Mouse (Mus musculus) myocyte (in vitro differentiated cells): ENCODE measurements around the gene Calml4. TPM values are rescaled to one million over a fixed set of nuclear protein-coding genes. Genes with fewer than 3 reads are reported as not detected.
A peak's percentile ranks its signal among the peaks of the same experiment; 100 is the strongest.
"Not testable (repeated sequence)": the region's sequence is repeated elsewhere in the genome, so short reads cannot be mapped to it uniquely, and the experiment has no call there.

Experiments
- H3K27me3 ChIP-seq: one replicate; pipeline ENCODE4 v1.6.1; 2011; ENCODE audit not compliant: control insufficient read depth, insufficient read depth, insufficient read length
- H3K36me3 ChIP-seq: one replicate; pipeline ENCODE4 v1.6.1; 2011; ENCODE audit not compliant: control insufficient read depth, insufficient read depth
- H3K4me2 ChIP-seq: one replicate; pipeline ENCODE4 v1.6.1; 2011; ENCODE audit warnings: low read depth, control low read depth
- H3K4me3 ChIP-seq: one replicate; pipeline ENCODE4 v1.5.1; 2011; ENCODE audit warnings: mild to moderate bottlenecking, control low read depth, moderate library complexity
- H3K79me2 ChIP-seq: one replicate; pipeline ENCODE4 v1.6.1; 2011; ENCODE audit not compliant: control insufficient read depth, insufficient read depth
- H3ac ChIP-seq: one replicate; pipeline ENCODE4 v1.6.1; 2011; ENCODE audit not compliant: control insufficient read depth, insufficient read length
- CEBPB ChIP-seq: IDR thresholded peaks from 2 replicates; pipeline ENCODE4 v1.6.1; 2011; ENCODE audit warnings: mild to moderate bottlenecking, moderate library complexity; ENCODE audit not compliant: poor library complexity, insufficient read depth, severe bottlenecking
- E2F4 ChIP-seq: IDR thresholded peaks from one replicate; pipeline ENCODE4 v1.6.1; 2011; ENCODE audit warnings: mild to moderate bottlenecking, control low read depth, moderate library complexity; ENCODE audit not compliant: insufficient read depth
- MAX ChIP-seq: IDR thresholded peaks from one replicate; pipeline ENCODE4 v1.6.1; 2011; ENCODE audit warnings: low read depth, mild to moderate bottlenecking, control low read depth
- MYOD1 ChIP-seq, 3 experiments: IDR thresholded peaks; one replicate each; pipeline ENCODE4 v1.6.1; 2011; ENCODE audit warnings: control low read depth in 2 of 3, low read depth in 2 of 3, mild to moderate bottlenecking in 2 of 3, moderate library complexity in 1 of 3; ENCODE audit not compliant: insufficient read length in 2 of 3, control insufficient read depth in 1 of 3
- MYOG ChIP-seq, 3 experiments: IDR thresholded peaks; one replicate each; pipeline ENCODE4 v1.6.1; 2011; ENCODE audit warnings: control low read depth in 2 of 3, low read depth in 2 of 3, mild to moderate bottlenecking in 2 of 3; ENCODE audit not compliant: insufficient read length in 2 of 3, control insufficient read depth in 1 of 3, insufficient read depth in 1 of 3
- POLR2A ChIP-seq: IDR thresholded peaks from one replicate; pipeline ENCODE4 v1.6.1; 2011; ENCODE audit warnings: low read depth, mild to moderate bottlenecking, control low read depth, moderate library complexity; ENCODE audit not compliant: insufficient read length
- POLR2AphosphoS2 ChIP-seq: IDR thresholded peaks from one replicate; pipeline ENCODE4 v1.6.1; 2011; ENCODE audit warnings: low read depth, control low read depth; ENCODE audit not compliant: insufficient read length
- REST ChIP-seq: IDR thresholded peaks from one replicate; pipeline ENCODE4 v1.6.1; 2011; ENCODE audit warnings: mild to moderate bottlenecking, control low read depth, moderate library complexity; ENCODE audit not compliant: insufficient read depth, insufficient read length
- SRF ChIP-seq: IDR thresholded peaks from one replicate; pipeline ENCODE4 v1.6.1; 2011; ENCODE audit warnings: low read depth; ENCODE audit not compliant: control insufficient read depth, insufficient read length
- TCF12 ChIP-seq: IDR thresholded peaks from one replicate; pipeline ENCODE4 v1.6.1; 2011; ENCODE audit warnings: mild to moderate bottlenecking, control low read depth; ENCODE audit not compliant: poor library complexity, insufficient read depth, severe bottlenecking
- TCF3 ChIP-seq: IDR thresholded peaks from one replicate; pipeline ENCODE4 v1.6.1; 2011; ENCODE audit warnings: low read depth, control low read depth; ENCODE audit not compliant: insufficient read length
- USF1 ChIP-seq: IDR thresholded peaks from one replicate; pipeline ENCODE4 v1.6.1; 2011; ENCODE audit warnings: low read depth, mild to moderate bottlenecking, control low read depth, moderate library complexity
- polyA plus RNA-seq: library from polyadenylated mRNA; unstranded; fragments of >200 nt; fragmentation: generic; extraction: Trizol; gene quantifications from one replicate; pipeline ENCODE4 v1.2.1, GENCODE M21; 2012; ENCODE audit warnings: missing spikeins

The Calml4 gene
- polyA plus RNA-seq, 1 experiment = 14.0 TPM

DNA sequence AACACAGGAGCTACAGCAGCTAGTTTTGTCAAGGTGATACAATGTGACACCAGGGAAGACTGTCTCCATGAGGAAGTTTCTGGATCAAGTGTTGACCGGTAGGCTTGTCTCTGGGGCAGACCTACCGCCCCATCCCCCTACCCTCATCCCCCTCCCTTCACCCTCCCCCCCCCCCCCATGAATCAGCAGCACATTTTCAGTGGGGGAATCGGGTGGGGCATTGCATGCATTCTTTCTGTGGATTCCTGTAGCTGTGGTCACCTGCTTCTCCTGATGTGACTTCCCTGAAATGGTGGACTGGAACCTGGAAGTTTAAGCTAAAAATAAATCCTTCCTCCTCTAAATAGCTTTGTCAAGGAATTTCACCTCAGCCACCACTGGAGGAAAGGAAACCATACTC is 38.4 kb upstream of the Calml4 start:
- H3ac ChIP-seq = no peak overlapping the region
- H3K36me3 ChIP-seq = no peaks in the 10 kb centered on the region
- H3K79me2 ChIP-seq = no peaks in the 10 kb centered on the region
- H3K27me3 ChIP-seq = no peaks in the 10 kb centered on the region
- no peak overlapping the region for H3K4me3 ChIP-seq
- no peak for TF ChIP-seq REST
- no peak for TF ChIP-seq TCF3
- TF ChIP-seq TCF12 = no peak
- TF ChIP-seq POLR2A = no peak
- no peak overlapping the region for H3K4me2 ChIP-seq

DNA sequence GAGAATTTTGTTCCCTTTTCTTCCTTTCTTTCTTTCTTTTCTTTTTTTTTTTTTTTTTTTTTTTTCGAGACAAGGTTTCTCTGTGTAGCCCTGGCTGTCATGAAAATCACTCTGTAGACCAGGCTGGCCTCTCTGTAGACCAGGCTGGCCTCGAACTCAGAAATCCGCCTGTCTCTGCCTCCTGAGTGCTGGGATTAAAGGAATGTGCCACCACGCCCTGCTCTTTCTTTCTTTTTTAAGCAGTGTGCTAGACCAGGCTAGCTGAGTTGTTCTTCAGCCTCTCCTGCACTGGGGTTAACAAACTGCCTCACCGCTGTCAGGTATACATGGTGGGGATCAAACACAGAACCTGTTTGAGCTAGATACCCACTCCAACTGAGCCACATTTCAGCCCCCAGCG is 38.0 kb upstream of the Calml4 start:
- H3K79me2 ChIP-seq, H3K27me3 ChIP-seq, H3ac ChIP-seq, H3K36me3 ChIP-seq, H3K4me3 ChIP-seq, H3K4me2 ChIP-seq: not testable (repeated sequence)

DNA sequence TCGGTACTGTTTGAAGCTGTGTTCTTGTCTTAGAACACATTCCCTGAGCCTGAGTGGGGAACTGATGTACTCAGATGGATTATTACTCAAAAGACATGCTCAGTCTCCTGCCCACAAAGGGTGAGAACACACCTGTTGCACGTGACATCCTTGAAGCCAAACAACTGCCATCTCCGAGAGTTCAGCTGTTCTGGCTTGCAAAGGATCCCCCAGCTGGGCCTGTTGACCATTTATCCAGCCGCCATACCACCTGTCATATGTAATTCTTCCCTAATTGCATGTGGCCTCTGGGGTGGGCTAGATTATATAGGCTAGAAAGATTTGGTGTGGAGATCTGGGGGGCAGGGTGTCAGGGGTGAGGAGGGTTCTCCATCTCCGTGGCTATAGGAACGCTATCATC is 37.1 kb upstream of the Calml4 start:
- H3K79me2 ChIP-seq = no peaks in the 10 kb centered on the region
- H3K4me2 ChIP-seq = no peak overlapping the region
- TF ChIP-seq MYOD1 (IDR thresholded peaks at IDR 0.05; ENCODE audit: control insufficient read depth in 1 of 3, insufficient read length in 2 of 3, low read depth in 2 of 3) = peak; percentile 87 to 99 (median 94)
- peak; percentile 82 for TF ChIP-seq TCF3
- TF ChIP-seq TCF12 = peak; percentile 90
- TF ChIP-seq REST = no peak
- peak; percentile 73 to 97 (median 87) for TF ChIP-seq MYOG (IDR thresholded peaks at IDR 0.05; ENCODE audit: control insufficient read depth in 1 of 3, insufficient read depth in 1 of 3, insufficient read length in 2 of 3, low read depth in 2 of 3)
- no peak overlapping the region for H3K4me3 ChIP-seq
- no peaks in the 10 kb centered on the region for H3K27me3 ChIP-seq
- no peak overlapping the region for H3ac ChIP-seq
- H3K36me3 ChIP-seq = no peaks in the 10 kb centered on the region

DNA sequence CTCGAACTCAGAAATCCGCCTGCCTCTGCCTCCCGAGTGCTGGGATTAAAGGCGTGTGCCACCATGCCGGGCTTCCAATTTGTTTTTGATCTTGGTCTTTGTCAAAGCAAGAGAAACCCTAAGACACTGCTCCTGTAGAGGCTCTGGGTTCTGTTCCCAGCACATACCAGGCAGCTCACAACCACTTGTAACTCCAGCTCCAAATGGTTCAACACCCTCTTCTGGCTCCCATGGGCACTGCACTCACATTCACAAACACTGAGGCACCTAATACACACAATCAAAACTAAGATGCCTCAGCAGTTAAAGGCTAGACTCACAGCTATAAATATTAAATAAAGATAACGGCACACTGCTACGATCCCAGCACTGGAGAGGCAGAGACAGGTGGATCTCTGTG is 36.1 kb upstream of the Calml4 start:
- H3K4me2 ChIP-seq = no peak overlapping the region
- H3K4me3 ChIP-seq = no peak overlapping the region
- H3ac ChIP-seq = no peak overlapping the region
- H3K27me3 ChIP-seq = no peaks in the 10 kb centered on the region
- no peaks in the 10 kb centered on the region for H3K36me3 ChIP-seq
- TF ChIP-seq MYOD1 (IDR thresholded peaks at IDR 0.05; ENCODE audit: control insufficient read depth in 1 of 3, insufficient read length in 2 of 3, low read depth in 2 of 3) = no peak
- TF ChIP-seq POLR2A = no peak
- no peak for TF ChIP-seq E2F4
- TF ChIP-seq CEBPB = no peak
- TF ChIP-seq TCF3 = no peak
- TF ChIP-seq MYOG (IDR thresholded peaks at IDR 0.05; ENCODE audit: control insufficient read depth in 1 of 3, insufficient read depth in 1 of 3, insufficient read length in 2 of 3, low read depth in 2 of 3) = no peak
- TF ChIP-seq MAX = no peak
- no peak for TF ChIP-seq USF1
- no peak for TF ChIP-seq REST
- TF ChIP-seq POLR2AphosphoS2 = no peak
- TF ChIP-seq TCF12 = no peak
- no peak for TF ChIP-seq SRF
- no peaks in the 10 kb centered on the region for H3K79me2 ChIP-seq

DNA sequence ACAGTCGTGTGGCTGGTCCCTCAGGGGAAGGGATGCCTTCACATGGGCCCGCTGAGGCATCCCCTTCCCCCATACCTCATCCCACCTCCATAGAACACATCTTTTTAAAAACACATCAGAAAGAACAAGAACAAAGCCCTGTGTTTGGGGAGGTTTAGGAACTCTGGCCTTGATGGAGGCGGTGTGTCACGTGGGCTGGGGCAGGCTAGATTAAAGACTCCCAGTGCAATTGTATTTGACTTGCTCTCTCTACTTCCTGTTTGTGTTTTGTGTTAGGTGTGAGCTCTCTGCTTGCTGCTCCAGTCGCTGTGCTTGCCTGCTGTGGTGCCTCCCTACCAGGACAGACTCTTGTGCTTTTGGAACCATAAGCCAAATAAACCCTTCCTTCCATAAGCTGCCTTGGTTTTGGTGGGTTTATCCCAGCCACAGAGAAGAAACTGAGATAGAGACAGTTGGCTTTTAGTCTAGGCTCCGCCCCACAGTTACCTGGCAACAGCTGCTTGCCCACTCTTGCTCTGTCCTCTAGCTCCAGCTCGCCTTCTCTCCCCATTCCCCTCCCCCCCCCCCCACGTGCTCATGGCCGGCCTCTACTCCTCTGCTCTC is 32.0 kb upstream of the Calml4 start:
- H3ac ChIP-seq = no peak overlapping the region
- H3K27me3 ChIP-seq = no peaks in the 10 kb centered on the region
- no peak overlapping the region for H3K4me3 ChIP-seq
- H3K79me2 ChIP-seq = no peaks in the 10 kb centered on the region
- H3K36me3 ChIP-seq = no peaks in the 10 kb centered on the region
- H3K4me2 ChIP-seq = no peak overlapping the region
- TF ChIP-seq TCF12 = no peak
- TF ChIP-seq POLR2AphosphoS2 = no peak
- no peak for TF ChIP-seq MAX
- no peak for TF ChIP-seq CEBPB

DNA sequence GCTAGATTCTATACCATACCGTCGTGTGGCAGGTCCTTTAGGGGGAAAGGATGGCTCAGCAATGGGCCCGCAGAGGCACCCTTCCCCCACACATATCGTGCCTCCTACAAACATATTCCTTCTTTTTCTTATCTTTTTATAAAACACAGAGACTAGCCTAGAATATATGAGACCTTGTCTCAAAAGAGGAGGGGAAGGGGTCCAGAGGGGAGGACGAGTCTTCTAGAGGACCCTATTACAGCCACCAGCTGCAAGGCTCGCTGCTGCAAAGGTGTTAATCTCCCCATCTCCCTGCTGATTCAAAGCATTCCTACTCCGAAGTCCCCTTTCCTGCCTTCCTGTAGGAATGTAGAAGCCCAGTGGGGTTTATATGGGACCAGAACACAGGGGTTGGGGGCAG is 31.4 kb upstream of the Calml4 start:
- no peak for TF ChIP-seq POLR2A
- no peak for TF ChIP-seq CEBPB
- TF ChIP-seq MYOG (IDR thresholded peaks at IDR 0.05; ENCODE audit: control insufficient read depth in 1 of 3, insufficient read depth in 1 of 3, insufficient read length in 2 of 3, low read depth in 2 of 3) = no peak
- TF ChIP-seq SRF = no peak
- TF ChIP-seq MAX = no peak
- no peak for TF ChIP-seq USF1
- TF ChIP-seq MYOD1 (IDR thresholded peaks at IDR 0.05; ENCODE audit: control insufficient read depth in 1 of 3, insufficient read length in 2 of 3, low read depth in 2 of 3) = no peak
- no peak for TF ChIP-seq REST
- no peak for TF ChIP-seq E2F4
- TF ChIP-seq POLR2AphosphoS2 = no peak
- TF ChIP-seq TCF3 = no peak
- no peak for TF ChIP-seq TCF12
- no peak overlapping the region for H3K4me2 ChIP-seq
- no peak overlapping the region for H3K4me3 ChIP-seq
- H3ac ChIP-seq = no peak overlapping the region
- no peaks in the 10 kb centered on the region for H3K36me3 ChIP-seq
- no peaks in the 10 kb centered on the region for H3K79me2 ChIP-seq
- no peaks in the 10 kb centered on the region for H3K27me3 ChIP-seq
